Mouse (Mus musculus) hindbrain, embryonic 16.5 days (tissue): Measurements from ENCODE around the gene Tmem145. TPM values are rescaled to one million over a fixed set of nuclear protein-coding genes. Genes with fewer than 3 reads are reported as not detected.

Experiments
- ATAC-seq: fragments of 200-750 bp; cut with Nextera tagmentation; 2 replicates; pipeline ENCODE4 v1.8.0; 2017; ENCODE audit warnings: moderate TSS enrichment, moderate library complexity
- H3K27ac ChIP-seq: fragments of 300-500 bp; sonication (generic); 2 replicates; pipeline ENCODE4 v1.5.1; 2014; ENCODE audit warnings: low read depth, mild to moderate bottlenecking, control low read depth, low read length, moderate library complexity
- H3K27me3 ChIP-seq: fragments of 300-500 bp; sonication (generic); replicated peaks from 2 replicates; pipeline ENCODE4 v1.6.1; 2014; ENCODE audit warnings: low read length; ENCODE audit not compliant: control insufficient read depth, insufficient read depth
- H3K36me3 ChIP-seq: fragments of 300-500 bp; sonication (generic); 2 replicates; pipeline ENCODE4 v1.6.1; 2014; ENCODE audit warnings: mild to moderate bottlenecking, low read length, moderate library complexity, mixed read lengths; ENCODE audit not compliant: control insufficient read depth, insufficient read depth
- H3K4me1 ChIP-seq: fragments of 300-500 bp; sonication (generic); 2 replicates; pipeline ENCODE4 v1.6.1; 2014; ENCODE audit warnings: low read depth, low read length; ENCODE audit not compliant: control insufficient read depth, insufficient read depth
- H3K4me2 ChIP-seq: fragments of 300-500 bp; sonication (generic); 2 replicates; pipeline ENCODE4 v1.6.1; 2014; ENCODE audit warnings: mild to moderate bottlenecking, low read length, control low read depth, moderate library complexity
- H3K4me3 ChIP-seq: fragments of 300-500 bp; sonication (generic); 2 replicates; pipeline ENCODE4 v1.5.1; 2014; ENCODE audit warnings: mild to moderate bottlenecking, low read length, control low read depth, moderate library complexity
- H3K9ac ChIP-seq: fragments of 300-500 bp; sonication (generic); 2 replicates; pipeline ENCODE4 v1.6.1; 2014; ENCODE audit warnings: low read depth, mild to moderate bottlenecking, control low read depth, low read length, moderate library complexity
- H3K9me3 ChIP-seq: fragments of 300-500 bp; sonication (generic); 2 replicates; pipeline ENCODE4 v1.6.1; 2014; ENCODE audit warnings: mild to moderate bottlenecking, low read length, moderate library complexity; ENCODE audit not compliant: control insufficient read depth
- WGBS: fragments of 180-500 bp; shearing (Covaris S2); extraction: QIAGEN DNeasy Blood & Tissue Kit; methylation state at CpG from one replicate; pipeline ENCODE4 v1.1.7; 2014; 5-methylcytosine and 5-hydroxymethylcytosine counted together
- polyA plus RNA-seq: library from polyadenylated mRNA; unstranded; fragments of >200 nt; fragmentation: Nextera tagmentation; extraction: Ambion mirVana; gene quantifications from 2 replicates; pipeline ENCODE4 v1.2.1, GENCODE M21; 2015

The Tmem145 gene
- polyA plus RNA-seq, 1 experiment from 2014 or later = 78.7 TPM

DNA sequence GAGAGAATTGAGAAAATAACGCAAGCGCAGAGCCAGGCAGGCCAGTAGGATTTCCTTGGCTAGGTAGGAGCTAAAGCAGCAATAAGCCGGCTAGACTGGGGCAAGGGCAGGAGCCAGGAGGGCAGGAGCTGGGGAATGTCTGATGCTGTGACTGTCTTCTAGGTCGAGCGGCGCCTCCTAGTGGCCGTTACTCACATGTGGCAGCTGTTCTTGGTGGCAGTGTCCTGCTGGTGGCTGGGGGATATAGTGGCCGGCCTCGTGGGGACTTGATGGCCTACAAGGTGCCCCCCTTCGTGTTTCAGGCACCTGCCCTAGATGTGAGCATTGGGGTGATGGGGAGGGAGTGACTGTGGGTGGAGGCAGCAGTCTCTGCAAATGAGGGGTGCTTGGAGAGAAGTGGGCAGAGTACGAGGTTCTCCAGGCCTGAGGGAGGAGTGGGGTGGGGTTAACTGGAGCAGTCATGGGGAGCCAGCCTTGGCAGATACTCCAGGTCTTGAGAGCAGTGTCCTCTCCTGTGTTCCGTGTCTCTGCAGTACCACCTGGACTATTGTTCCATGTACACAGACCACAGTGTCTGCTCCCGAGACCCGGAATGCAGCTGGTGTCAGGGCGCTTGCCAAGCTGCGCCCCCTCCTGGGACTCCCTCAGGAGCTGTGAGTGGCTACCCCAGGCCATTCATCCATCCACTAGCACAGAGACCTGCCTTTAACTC, 27.8 kb downstream of the Tmem145 start:
- H3K9ac ChIP-seq = no peak overlapping the region
- no peaks in the 10 kb centered on the region for H3K4me1 ChIP-seq
- 0 out of 2 replicates have a peak, but pooled peaks have one; percentile 57 for ATAC-seq
- H3K27ac ChIP-seq = no peak overlapping the region
- H3K9me3 ChIP-seq = no peaks in the 10 kb centered on the region
- 32% methylated on average over 16 of the region's 16 CpGs for WGBS
- H3K4me3 ChIP-seq = no peak overlapping the region
- no peaks in the 10 kb centered on the region for H3K27me3 ChIP-seq
- H3K4me2 ChIP-seq = no peak overlapping the region
- H3K36me3 ChIP-seq = peaks cover 42% of the 10 kb centered on the region

DNA sequence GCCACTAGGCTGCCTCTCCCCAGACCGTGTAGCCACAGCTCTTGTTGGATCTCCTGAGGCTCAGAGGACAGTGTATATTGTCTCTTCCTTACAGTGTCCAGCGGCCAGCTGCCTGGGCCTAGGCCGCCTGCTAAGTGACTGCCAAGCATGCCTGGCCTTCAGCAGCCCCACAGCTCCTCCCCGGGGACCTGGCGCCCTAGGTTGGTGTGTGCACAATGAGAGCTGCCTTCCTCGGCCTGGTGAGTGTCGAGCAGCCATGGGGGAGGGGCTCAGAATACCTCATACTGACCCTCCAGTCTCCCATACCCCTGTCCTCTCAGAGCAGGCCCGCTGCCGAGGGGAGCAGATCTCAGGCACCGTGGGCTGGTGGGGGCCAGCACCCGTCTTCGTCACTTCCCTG, 28.6 kb downstream of the Tmem145 start:
- 85% methylated on average over 12 of the region's 12 CpGs for WGBS
- H3K27me3 ChIP-seq = no peaks in the 10 kb centered on the region
- H3K4me3 ChIP-seq = no peak overlapping the region
- H3K9ac ChIP-seq = no peak overlapping the region
- H3K4me1 ChIP-seq = no peaks in the 10 kb centered on the region
- H3K36me3 ChIP-seq = peaks cover 41% of the 10 kb centered on the region
- no peaks in the 10 kb centered on the region for H3K9me3 ChIP-seq
- ATAC-seq = no peak
- no peak overlapping the region for H3K27ac ChIP-seq
- H3K4me2 ChIP-seq = no peak overlapping the region

DNA sequence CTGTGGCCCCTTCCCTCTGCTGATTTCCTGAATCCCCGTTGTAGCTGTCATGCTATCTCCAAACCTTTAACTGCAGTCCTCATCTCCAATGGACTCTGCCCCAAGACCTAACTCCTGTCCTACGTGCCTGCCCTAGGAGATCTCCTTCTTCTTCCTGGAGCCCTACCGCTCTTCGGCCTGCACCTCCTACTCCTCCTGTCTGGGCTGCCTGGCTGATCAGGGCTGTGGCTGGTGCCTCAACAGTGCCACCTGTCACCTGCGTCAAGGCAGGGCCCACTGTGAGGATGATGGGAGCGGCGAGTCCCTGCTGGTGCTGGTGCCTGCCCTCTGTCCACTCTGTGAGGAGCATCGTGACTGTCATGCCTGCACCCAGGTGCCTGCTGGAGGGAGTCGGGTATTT, 33.4 kb downstream of the Tmem145 start:
- Histone ChIP-seq H3K4me2 (no peak overlapping the region), H3K4me3 (no peak overlapping the region), H3K9me3 (no peaks in the 10 kb centered on the region), H3K27ac (no peak overlapping the region), H3K9ac (no peak overlapping the region), H3K36me3 (peaks cover 47% of the 10 kb centered on the region), H3K4me1 (no peaks in the 10 kb centered on the region; the same call in 1 of the 2 replicates), H3K27me3 (no peaks in the 10 kb centered on the region)
- WGBS = 93% methylated on average over 9 of the region's 9 CpGs
- no peak for ATAC-seq

DNA sequence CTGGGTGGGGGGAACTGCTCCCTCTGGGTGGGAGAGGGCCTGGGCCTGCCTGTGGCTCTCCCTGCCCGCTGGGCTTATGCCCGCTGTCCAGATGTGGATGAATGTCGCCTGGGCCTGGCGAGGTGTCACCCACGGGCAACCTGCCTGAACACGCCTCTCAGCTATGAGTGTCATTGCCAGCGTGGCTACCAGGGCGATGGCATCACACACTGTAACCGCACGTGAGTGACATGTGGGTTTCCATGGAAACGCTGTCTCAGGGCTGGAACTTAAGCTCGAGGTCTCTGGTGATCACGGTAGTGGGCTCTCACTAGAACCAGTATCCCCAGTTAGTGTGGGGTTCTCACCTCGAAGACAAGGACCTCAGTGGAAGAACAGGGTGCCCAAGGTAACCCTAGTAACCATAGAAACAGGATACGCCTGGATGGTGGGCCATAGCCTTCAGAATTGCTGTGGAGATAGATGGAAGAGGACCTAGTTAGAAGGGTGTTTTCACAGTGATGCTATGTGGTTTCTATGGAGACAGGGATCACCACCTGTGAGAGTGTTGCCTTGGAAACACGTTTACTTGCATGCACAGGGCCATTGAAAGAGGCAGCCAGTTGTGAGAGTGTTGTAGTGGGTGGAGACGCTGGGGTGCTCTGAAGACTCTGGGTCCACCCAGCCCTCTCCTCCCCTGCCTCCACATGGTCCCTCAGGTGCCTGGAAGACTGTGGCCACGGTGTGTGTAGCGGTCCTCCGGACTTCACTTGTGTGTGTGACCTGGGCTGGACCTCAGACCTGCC, 35.3 kb downstream of the Tmem145 start:
- H3K4me3 ChIP-seq = no peak overlapping the region
- 66% methylated on average over 20 of the region's 20 CpGs for WGBS
- no peaks in the 10 kb centered on the region for H3K27me3 ChIP-seq
- peak; percentile 73 for ATAC-seq
- no peak overlapping the region for H3K9ac ChIP-seq
- H3K4me1 ChIP-seq = no peaks in the 10 kb centered on the region; the same call in 1 of the 2 replicates
- no peaks in the 10 kb centered on the region for H3K9me3 ChIP-seq
- no peak overlapping the region for H3K4me2 ChIP-seq
- no peak overlapping the region for H3K27ac ChIP-seq
- H3K36me3 ChIP-seq = peaks cover 41% of the 10 kb centered on the region

DNA sequence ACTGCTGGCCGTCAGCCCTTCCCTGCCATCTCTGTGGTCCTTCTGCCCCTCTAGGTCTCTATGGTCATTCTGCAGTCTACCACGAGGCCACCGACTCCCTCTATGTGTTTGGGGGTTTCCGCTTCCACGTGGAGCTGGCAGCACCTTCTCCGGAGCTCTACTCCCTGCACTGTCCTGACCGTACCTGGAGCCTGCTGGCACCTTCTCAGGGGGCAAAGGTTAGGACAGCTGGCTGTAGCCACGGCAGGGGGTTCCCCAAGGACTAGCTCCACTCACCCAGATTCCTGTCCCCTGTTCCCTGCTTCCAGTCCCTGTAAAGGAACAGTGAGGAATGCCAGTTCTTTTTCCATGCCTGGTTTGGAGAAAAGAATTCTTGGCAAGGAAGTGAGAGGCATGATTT, 43.0 kb downstream of the Tmem145 start:
- no peak overlapping the region for H3K4me3 ChIP-seq
- peaks cover 63% of the 10 kb centered on the region for H3K36me3 ChIP-seq
- H3K27ac ChIP-seq = no peak overlapping the region
- WGBS = 86% methylated on average over 8 of the region's 8 CpGs
- H3K27me3 ChIP-seq = no peaks in the 10 kb centered on the region
- ATAC-seq = no peak
- H3K9ac ChIP-seq = no peak overlapping the region
- H3K4me2 ChIP-seq = no peak overlapping the region
- no peaks in the 10 kb centered on the region for H3K4me1 ChIP-seq
- peaks cover 5% of the 10 kb centered on the region for H3K9me3 ChIP-seq

DNA sequence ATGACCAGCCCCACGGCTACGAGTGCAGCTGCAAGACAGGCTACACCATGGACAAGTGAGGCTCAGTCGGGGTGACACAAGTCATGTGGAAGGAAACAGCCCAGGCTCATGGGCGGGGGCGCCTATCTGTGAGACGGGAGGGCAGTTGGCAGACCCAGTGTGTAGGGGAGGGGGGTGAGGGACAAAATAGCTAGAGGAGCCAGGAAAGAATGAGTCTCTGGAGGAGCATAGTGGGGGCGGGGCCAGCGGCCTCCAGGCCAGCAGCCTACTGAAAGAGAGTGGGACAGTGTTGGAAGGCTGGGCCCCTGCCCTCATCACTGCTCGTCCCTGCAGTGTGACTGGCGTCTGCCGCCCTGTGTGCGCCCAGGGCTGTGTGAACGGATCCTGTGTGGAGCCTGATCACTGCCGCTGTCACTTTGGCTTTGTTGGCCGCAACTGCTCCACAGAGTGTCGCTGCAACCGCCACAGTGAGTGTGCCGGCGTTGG, 52.9 kb downstream of the Tmem145 start:
- H3K9ac ChIP-seq = no peak overlapping the region
- H3K4me1 ChIP-seq = peaks cover 6% of the 10 kb centered on the region
- no peak overlapping the region for H3K4me3 ChIP-seq
- peaks cover 38% of the 10 kb centered on the region for H3K36me3 ChIP-seq
- no peaks in the 10 kb centered on the region for H3K9me3 ChIP-seq
- peak overlapping the region; percentile 17 for H3K4me2 ChIP-seq
- no peaks in the 10 kb centered on the region for H3K27me3 ChIP-seq
- 44% methylated on average over 18 of the region's 19 CpGs for WGBS
- ATAC-seq = peak; percentile 85
- peak overlapping the region; percentile 17; the same call in 1 of the 2 replicates for H3K27ac ChIP-seq

DNA sequence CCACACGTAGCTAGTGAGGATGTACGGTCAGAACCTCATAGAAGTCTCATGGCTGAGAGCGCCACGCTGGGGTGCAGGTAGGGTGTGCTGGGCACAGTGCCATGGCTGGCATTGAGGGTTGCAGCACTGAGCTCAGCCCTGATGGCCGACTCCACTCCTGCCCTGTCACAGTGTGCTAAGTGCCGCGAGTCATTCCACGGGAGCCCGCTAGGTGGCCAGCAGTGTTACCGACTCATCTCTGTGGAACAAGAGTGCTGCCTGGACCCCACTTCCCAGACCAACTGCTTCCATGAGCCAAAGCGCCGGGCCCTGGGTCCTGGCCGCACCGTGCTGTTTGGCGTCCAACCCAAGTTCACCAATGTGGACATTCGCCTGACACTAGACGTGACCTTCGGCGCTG, 57.2 kb downstream of the Tmem145 start:
- H3K9ac ChIP-seq = no peak overlapping the region
- H3K27ac ChIP-seq = no peak overlapping the region
- H3K4me2 ChIP-seq = no peak overlapping the region
- 88% methylated on average over 19 of the region's 19 CpGs for WGBS
- ATAC-seq = no peak
- H3K36me3 ChIP-seq = peaks cover 35% of the 10 kb centered on the region
- peaks cover 3% of the 10 kb centered on the region; the same call in 1 of the 2 replicates for H3K27me3 ChIP-seq
- no peaks in the 10 kb centered on the region for H3K9me3 ChIP-seq
- peaks cover 20% of the 10 kb centered on the region for H3K4me1 ChIP-seq
- no peak overlapping the region for H3K4me3 ChIP-seq

DNA sequence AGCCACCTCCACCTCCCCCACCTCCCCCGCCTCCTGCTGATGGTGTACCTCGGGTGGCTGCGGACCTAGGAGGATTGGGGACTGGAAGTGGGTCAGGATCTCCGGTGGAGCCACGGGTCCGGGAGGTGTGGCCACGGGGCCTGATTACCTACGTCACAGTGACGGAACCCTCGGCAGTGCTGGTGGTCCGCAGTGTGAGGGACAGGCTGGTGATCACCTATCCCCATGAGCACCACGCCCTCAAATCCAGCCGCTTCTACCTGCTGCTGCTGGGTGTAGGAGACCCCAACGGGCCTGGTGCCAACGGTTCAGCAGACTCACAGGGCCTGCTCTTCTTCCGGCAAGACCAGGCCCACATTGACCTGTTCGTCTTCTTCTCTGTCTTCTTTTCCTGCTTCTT, 57.7 kb downstream of the Tmem145 start:
- Histone ChIP-seq H3K36me3 (peaks cover 35% of the 10 kb centered on the region), H3K4me3 (no peak overlapping the region), H3K27me3 (peaks cover 6% of the 10 kb centered on the region), H3K9ac (no peak overlapping the region), H3K27ac (no peak overlapping the region), H3K9me3 (no peaks in the 10 kb centered on the region), H3K4me1 (peaks cover 23% of the 10 kb centered on the region), H3K4me2 (no peak overlapping the region)
- ATAC-seq = no peak
- 94% methylated on average over 17 of the region's 17 CpGs for WGBS
